Mouse (Mus musculus): Measurements from ENCODE around the gene Afap1l2.

GRCm38 (mm10) chr19:56949868-56950267 is 58.2 kb downstream of the Afap1l2 start:
- TF ChIP-seq CTCF (conservative IDR thresholded peaks at IDR 0.05 in 1 of 2, IDR thresholded peaks at IDR 0.05 in 1 of 2; ENCODE audit: low read depth in 2 of 2, low read length in 2 of 2) (no peak), POLR2A (IDR thresholded peaks at IDR 0.05; ENCODE audit: low read depth, low read length) (no peak), ZMIZ1 (IDR thresholded peaks at IDR 0.05; ENCODE audit: low read depth, low read length) (no peak)
